Mouse (Mus musculus) forebrain, embryonic 14.5 days (tissue): ENCODE results near the gene Lrig3. TPM values are rescaled to one million over a fixed set of nuclear protein-coding genes. Genes with fewer than 3 reads are reported as not detected.

Source experiments
- ATAC-seq: fragments of 200-750 bp; cut with Nextera tagmentation; 2 replicates; pipeline ENCODE4 v1.8.0; 2017; ENCODE audit warnings: mild to moderate bottlenecking, moderate library complexity
- DNase-seq: peaks from one replicate; pipeline ENCODE4 v3.0.0-alpha.2; 2015; ENCODE audit warnings: low spot score
- H3K27ac ChIP-seq: fragments of 300-500 bp; sonication (generic); 2 replicates; pipeline ENCODE4 v1.5.1; 2014; ENCODE audit warnings: low read depth, mild to moderate bottlenecking, control low read depth, low read length, moderate library complexity
- H3K27me3 ChIP-seq: fragments of 300-500 bp; sonication (generic); replicated peaks from 2 replicates; pipeline ENCODE4 v1.6.1; 2014; ENCODE audit warnings: low read length, control low read depth, mixed read lengths; ENCODE audit not compliant: control insufficient read depth, insufficient read depth
- H3K36me3 ChIP-seq: fragments of 300-500 bp; sonication (generic); 2 replicates; pipeline ENCODE4 v1.6.1; 2014; ENCODE audit warnings: low read length, control low read depth; ENCODE audit not compliant: control insufficient read depth, insufficient read depth
- H3K4me1 ChIP-seq: fragments of 300-500 bp; sonication (generic); 2 replicates; pipeline ENCODE4 v1.6.1; 2014; ENCODE audit warnings: antibody characterized with exemption, low read length, control low read depth; ENCODE audit not compliant: control insufficient read depth, insufficient read depth
- H3K4me2 ChIP-seq: fragments of 300-500 bp; sonication (generic); 2 replicates; pipeline ENCODE4 v1.6.1; 2014; ENCODE audit warnings: mild to moderate bottlenecking, control low read depth, low read length
- H3K4me3 ChIP-seq: fragments of 300-500 bp; sonication (generic); 2 replicates; pipeline ENCODE4 v1.5.1; 2014; ENCODE audit warnings: low read depth, low read length, control low read depth
- H3K9ac ChIP-seq: fragments of 300-500 bp; sonication (generic); 2 replicates; pipeline ENCODE4 v1.6.1; 2014; ENCODE audit warnings: mild to moderate bottlenecking, low read length, control low read depth, moderate library complexity
- H3K9me3 ChIP-seq: fragments of 300-500 bp; sonication (generic); replicated peaks from 2 replicates; pipeline ENCODE4 v1.6.1; 2016; ENCODE audit warnings: low read length, control low read depth, mixed read lengths; ENCODE audit not compliant: control insufficient read depth
- WGBS: fragments of 180-500 bp; shearing (Covaris S2); extraction: QIAGEN DNeasy Blood & Tissue Kit; methylation state at CpG from one replicate; pipeline ENCODE4 v1.1.7; 2014; 5-methylcytosine and 5-hydroxymethylcytosine counted together
- polyA plus RNA-seq: library from polyadenylated mRNA; unstranded; fragments of >200 nt; fragmentation: Nextera tagmentation; extraction: Ambion mirVana; gene quantifications from 2 replicates; pipeline ENCODE4 v1.2.1, GENCODE M21; 2014

The Lrig3 gene
- polyA plus RNA-seq, 1 experiment from 2014 or later, result 2.5 TPM

GRCm38 (mm10) chr10:125989890-125990289 is 23.9 kb downstream of the Lrig3 start:
- H3K27ac ChIP-seq, result no peak overlapping the region
- no peak overlapping the region for H3K4me2 ChIP-seq
- H3K4me3 ChIP-seq, result no peak overlapping the region
- H3K27me3 ChIP-seq, result 0 out of 2 replicates have a peak, but pooled peaks cover 6% of the 10 kb centered on the region
- DNase-seq (peak; percentile 79), ATAC-seq (peak; percentile 54; the same call in 1 of the 2 replicates)
- 27% methylated on average over 7 of the region's 7 CpGs for WGBS
- peaks cover 12% of the 10 kb centered on the region; the same call in 1 of the 2 replicates for H3K4me1 ChIP-seq
- H3K36me3 ChIP-seq, result no peaks in the 10 kb centered on the region
- H3K9ac ChIP-seq, result no peak overlapping the region
- no peaks in the 10 kb centered on the region for H3K9me3 ChIP-seq

GRCm38 (mm10) chr10:125990394-125990793 is 24.4 kb downstream of the Lrig3 start:
- no peaks in the 10 kb centered on the region for H3K36me3 ChIP-seq
- H3K9me3 ChIP-seq, result no peaks in the 10 kb centered on the region
- H3K9ac ChIP-seq, result no peak overlapping the region
- ATAC-seq, result peak; percentile 60; the same call in 1 of the 2 replicates
- H3K4me3 ChIP-seq, result no peak overlapping the region
- DNase-seq, result peak; percentile 44
- H3K4me2 ChIP-seq, result no peak overlapping the region
- peaks cover 12% of the 10 kb centered on the region; the same call in 1 of the 2 replicates for H3K4me1 ChIP-seq
- 18% methylated on average over 5 of the region's 5 CpGs for WGBS
- 0 out of 2 replicates have a peak, but pooled peaks cover 6% of the 10 kb centered on the region for H3K27me3 ChIP-seq
- H3K27ac ChIP-seq, result no peak overlapping the region

GRCm38 (mm10) chr10:125991819-125992218 is 25.9 kb downstream of the Lrig3 start:
- no peak for DNase-seq
- H3K9me3 ChIP-seq, result no peaks in the 10 kb centered on the region
- H3K27me3 ChIP-seq, result 0 out of 2 replicates have a peak, but pooled peaks cover 6% of the 10 kb centered on the region
- no peak overlapping the region for H3K9ac ChIP-seq
- no peak overlapping the region for H3K27ac ChIP-seq
- H3K4me1 ChIP-seq, result peaks cover 13% of the 10 kb centered on the region
- H3K4me3 ChIP-seq, result no peak overlapping the region
- no peak for ATAC-seq
- no peak overlapping the region for H3K4me2 ChIP-seq
- 68% methylated on average over 7 of the region's 7 CpGs for WGBS
- H3K36me3 ChIP-seq, result no peaks in the 10 kb centered on the region

GRCm38 (mm10) chr10:125994855-125995254 is 28.9 kb downstream of the Lrig3 start:
- peaks cover 21% of the 10 kb centered on the region for H3K4me1 ChIP-seq
- H3K36me3 ChIP-seq, result no peaks in the 10 kb centered on the region
- no peak overlapping the region for H3K4me3 ChIP-seq
- 83% methylated on average over 1 of the region's 1 CpGs for WGBS
- H3K27ac ChIP-seq, result no peak overlapping the region
- no peaks in the 10 kb centered on the region for H3K9me3 ChIP-seq
- ATAC-seq (no peak), DNase-seq (peak; percentile 60)
- no peak overlapping the region for H3K9ac ChIP-seq
- H3K4me2 ChIP-seq, result no peak overlapping the region
- H3K27me3 ChIP-seq, result peaks cover 9% of the 10 kb centered on the region; the same call in 1 of the 2 replicates

GRCm38 (mm10) chr10:125995701-125996100 is 29.7 kb downstream of the Lrig3 start:
- Histone ChIP-seq H3K4me3 (no peak overlapping the region), H3K27ac (no peak overlapping the region), H3K9me3 (no peaks in the 10 kb centered on the region), H3K36me3 (no peaks in the 10 kb centered on the region), H3K4me1 (peaks cover 16% of the 10 kb centered on the region), H3K9ac (no peak overlapping the region), H3K4me2 (no peak overlapping the region), H3K27me3 (peaks cover 9% of the 10 kb centered on the region; the same call in 1 of the 2 replicates)
- DNase-seq (no peak), ATAC-seq (no peak)
- 38% methylated on average over 6 of the region's 6 CpGs for WGBS

GRCm38 (mm10) chr10:125996989-125997388 is 31.0 kb downstream of the Lrig3 start:
- H3K27ac ChIP-seq, result no peak overlapping the region
- 8% methylated on average over 9 of the region's 9 CpGs for whole genome bisulfite sequencing
- peaks cover 12% of the 10 kb centered on the region; the same call in 1 of the 2 replicates for H3K4me1 ChIP-seq
- no peak overlapping the region for H3K9ac ChIP-seq
- no peaks in the 10 kb centered on the region for H3K36me3 ChIP-seq
- peak; percentile 85 for ATAC-seq
- H3K4me3 ChIP-seq, result no peak overlapping the region
- H3K9me3 ChIP-seq, result no peaks in the 10 kb centered on the region
- peak; percentile 93 for DNase-seq
- no peak overlapping the region for H3K4me2 ChIP-seq
- H3K27me3 ChIP-seq, result peaks cover 9% of the 10 kb centered on the region; the same call in 1 of the 2 replicates

- ATAC-seq (no peak), DNase-seq (no peak)
- no peaks in the 10 kb centered on the region for H3K36me3 ChIP-seq
- no peak overlapping the region for H3K9ac ChIP-seq
- 95% methylated on average over 6 of the region's 6 CpGs for WGBS
- H3K4me1 ChIP-seq, result peaks cover 18% of the 10 kb centered on the region; the same call in 1 of the 2 replicates
- peaks cover 3% of the 10 kb centered on the region; the same call in 1 of the 2 replicates for H3K27me3 ChIP-seq
- H3K27ac ChIP-seq, result no peak overlapping the region
- no peaks in the 10 kb centered on the region for H3K9me3 ChIP-seq
- H3K4me3 ChIP-seq, result no peak overlapping the region
- H3K4me2 ChIP-seq, result no peak overlapping the region
Observed at GRCm38 (mm10) chr10:125999561-125999960, 33.6 kb downstream of the Lrig3 start.

- Histone ChIP-seq H3K4me2 (no peak overlapping the region), H3K4me3 (no peak overlapping the region), H3K4me1 (peaks cover 18% of the 10 kb centered on the region; the same call in 1 of the 2 replicates), H3K9me3 (no peaks in the 10 kb centered on the region), H3K9ac (no peak overlapping the region), H3K27ac (no peak overlapping the region), H3K36me3 (no peaks in the 10 kb centered on the region), H3K27me3 (peaks cover 3% of the 10 kb centered on the region; the same call in 1 of the 2 replicates)
- no peak for ATAC-seq
- DNase-seq, result no peak
- 81% methylated on average over 8 of the region's 8 CpGs for WGBS
Observed at GRCm38 (mm10) chr10:126000861-126001390, 35.0 kb downstream of the Lrig3 start.

GRCm38 (mm10) chr10:126002081-126002755 is 36.2 kb downstream of the Lrig3 start:
- H3K4me3 ChIP-seq, result no peak overlapping the region
- WGBS, result 88% methylated on average over 14 of the region's 14 CpGs
- no peak overlapping the region; the same call in 1 of the 2 replicates for H3K4me2 ChIP-seq
- no peaks in the 10 kb centered on the region for H3K36me3 ChIP-seq
- H3K27me3 ChIP-seq, result peaks cover 3% of the 10 kb centered on the region; the same call in 1 of the 2 replicates
- H3K4me1 ChIP-seq, result peaks cover 13% of the 10 kb centered on the region; the same call in 1 of the 2 replicates
- no peak for ATAC-seq
- H3K27ac ChIP-seq, result no peak overlapping the region
- no peak for DNase-seq
- H3K9me3 ChIP-seq, result no peaks in the 10 kb centered on the region
- H3K9ac ChIP-seq, result no peak overlapping the region
